8 mouse cellular contexts compared by ENCODE assay signal in the genomic region with DNA sequence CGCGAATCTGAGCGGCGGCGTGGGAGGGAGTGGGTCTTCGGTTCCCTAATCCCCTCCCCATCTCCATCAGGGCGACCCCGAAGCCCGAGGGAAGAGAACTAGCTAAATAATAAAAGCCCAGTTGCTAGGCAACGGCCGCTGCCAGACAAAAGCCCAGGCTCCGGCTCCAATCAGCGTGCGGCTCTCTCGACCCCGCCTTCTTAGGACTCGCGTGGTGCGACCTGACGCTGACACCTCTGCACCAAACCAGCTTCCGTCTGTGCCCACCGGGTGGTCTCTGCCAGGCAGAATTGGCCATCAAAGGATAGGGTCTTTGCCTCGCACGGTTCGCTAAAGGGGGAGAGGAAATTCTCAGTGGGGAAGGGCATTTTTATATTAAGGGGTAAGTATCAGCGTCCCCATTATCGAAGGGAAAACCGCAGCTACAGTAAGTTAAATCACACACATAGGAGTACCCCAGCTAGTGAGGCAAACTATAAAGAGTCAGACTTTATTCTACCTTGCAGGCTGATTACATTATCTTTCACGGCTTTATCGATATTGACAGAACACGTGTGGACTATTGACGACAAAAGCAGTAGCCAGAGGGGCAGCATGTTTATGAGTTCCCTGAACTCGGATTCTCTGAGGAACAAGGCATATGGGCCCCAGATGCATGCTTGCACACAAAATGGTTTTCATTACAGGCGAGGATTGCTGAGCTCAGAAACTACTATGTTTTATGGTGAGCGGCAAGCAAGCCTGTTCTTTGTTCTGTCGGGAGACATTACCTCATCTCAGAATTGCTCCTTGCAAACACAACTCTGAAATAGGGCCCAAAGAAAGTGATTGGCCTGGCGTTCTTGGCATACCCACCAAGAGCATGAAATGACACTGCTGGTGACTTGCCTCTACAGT. TPM values are rescaled to one million over a fixed set of nuclear protein-coding genes. Genes with fewer than 3 reads are reported as not detected.
DNase-seq lines count a peak whose midpoint lies in the region; ATAC-seq and TF ChIP-seq lines count a peak whose summit lies in the region.

A gene (plus strand): TSS at position 183 of the 897 bp plus-strand sequence.

- H3K36me3 ChIP-seq in embryonic facial prominence, embryonic 14.5 days (ENCODE audit: control insufficient read depth, insufficient read depth, low read length) = no peaks in the 10 kb centered on the region
- H3K36me3 ChIP-seq in heart, embryonic 10.5 days = no peaks in the 10 kb centered on the region
- no peaks in the 10 kb centered on the region for H3K36me3 ChIP-seq in kidney, embryonic 14.5 days (ENCODE audit: control insufficient read depth, insufficient read depth, low read length)
- no peaks in the 10 kb centered on the region for H3K36me3 ChIP-seq in limb, embryonic 14.5 days (ENCODE audit: control insufficient read depth, insufficient read depth, low read length)
- H3K36me3 ChIP-seq in midbrain, embryonic 16.5 days (ENCODE audit: control insufficient read depth, insufficient read depth, low read length) = no peaks in the 10 kb centered on the region

- no peaks in the 10 kb centered on the region for H3K27me3 ChIP-seq in embryonic facial prominence, embryonic 14.5 days (replicated peaks; ENCODE audit: control insufficient read depth, insufficient read depth, low read length)
- H3K27me3 ChIP-seq in heart, embryonic 10.5 days (ENCODE audit: insufficient read depth, poor library complexity, severe bottlenecking) = peaks cover 24% of the 10 kb centered on the region
- H3K27me3 ChIP-seq in kidney, embryonic 14.5 days (ENCODE audit: control insufficient read depth, insufficient read depth, low read length) = no peaks in the 10 kb centered on the region
- no peaks in the 10 kb centered on the region for H3K27me3 ChIP-seq in limb, embryonic 14.5 days (ENCODE audit: control insufficient read depth, insufficient read depth, low read length)
- H3K27me3 ChIP-seq in midbrain, embryonic 16.5 days (ENCODE audit: control insufficient read depth, insufficient read depth, low read depth, low read length) = no peaks in the 10 kb centered on the region

- no peaks in the 10 kb centered on the region for H3K9me3 ChIP-seq in embryonic facial prominence, embryonic 14.5 days (ENCODE audit: control insufficient read depth, low read length)
- H3K9me3 ChIP-seq in heart, embryonic 10.5 days = no peaks in the 10 kb centered on the region
- no peaks in the 10 kb centered on the region for H3K9me3 ChIP-seq in kidney, embryonic 14.5 days (ENCODE audit: control insufficient read depth, low read length)
- no peaks in the 10 kb centered on the region for H3K9me3 ChIP-seq in limb, embryonic 14.5 days (ENCODE audit: control insufficient read depth, low read length)
- no peaks in the 10 kb centered on the region for H3K9me3 ChIP-seq in midbrain, embryonic 16.5 days (replicated peaks; ENCODE audit: control insufficient read depth, low read length, poor library complexity, severe bottlenecking)

- DNase-seq in B cell, adult 2 months = peak; percentile 87
- peak; percentile 99 for DNase-seq in embryonic facial prominence, embryonic 14.5 days (ENCODE audit: low spot score)
- DNase-seq in heart, embryonic 10.5 days (ENCODE audit: low spot score) = peak; percentile 95
- peak; percentile 99 for DNase-seq in limb, embryonic 14.5 days (ENCODE audit: low spot score)
- DNase-seq in spleen, postnatal 10 days (ENCODE audit: low spot score in 2 of 2) = peak; percentile 58 to 87

- ATAC-seq in embryonic facial prominence, embryonic 14.5 days (ENCODE audit: low read depth) = peak; percentile 85
- ATAC-seq in kidney, embryonic 14.5 days (ENCODE audit: low FRiP score, low TSS enrichment) = peak; percentile 76
- ATAC-seq in limb, embryonic 14.5 days (ENCODE audit: low FRiP score, low read depth) = peak; percentile 86
- peak; percentile 90 for ATAC-seq in midbrain, embryonic 16.5 days

- TF ChIP-seq CTCF in bone marrow, adult 2 months (IDR thresholded peaks at IDR 0.05; ENCODE audit: control insufficient read depth, insufficient read depth, low read length) = no peak

- H3K27ac ChIP-seq in bone marrow, adult 2 months (ENCODE audit: control insufficient read depth, insufficient read depth, low read depth, low read length, poor library complexity) = peak within 1 kb of the TSS; percentile 93
- H3K27ac ChIP-seq in embryonic facial prominence, embryonic 14.5 days (replicated peaks; ENCODE audit: low read depth, low read length) = peak within 1 kb of the TSS; percentile 96
- peak within 1 kb of the TSS; percentile 98 for H3K27ac ChIP-seq in heart, embryonic 10.5 days
- peak within 1 kb of the TSS; percentile 96 for H3K27ac ChIP-seq in kidney, embryonic 14.5 days (ENCODE audit: low read depth, low read length)
- H3K27ac ChIP-seq in limb, embryonic 14.5 days (replicated peaks; ENCODE audit: low read depth, low read length) = peak within 1 kb of the TSS; percentile 97
- H3K27ac ChIP-seq in midbrain, embryonic 16.5 days (ENCODE audit: low read length) = peak within 1 kb of the TSS; percentile 98

- H3K4me2 ChIP-seq in embryonic facial prominence, embryonic 14.5 days (ENCODE audit: low read depth, low read length) = peak within 1 kb of the TSS; percentile 63
- peak within 1 kb of the TSS; percentile 72 for H3K4me2 ChIP-seq in kidney, embryonic 14.5 days (replicated peaks; ENCODE audit: low read depth, low read length)
- peak within 1 kb of the TSS; percentile 70 for H3K4me2 ChIP-seq in limb, embryonic 14.5 days (replicated peaks; ENCODE audit: low read depth, low read length, severe bottlenecking)
- H3K4me2 ChIP-seq in midbrain, embryonic 16.5 days (ENCODE audit: low read length) = peak within 1 kb of the TSS; percentile 85

- 15% methylated on average over 37 of the region's 37 CpGs for WGBS in bone marrow, adult 2 months
- 3% methylated on average over 31 of the region's 37 CpGs for WGBS in embryonic facial prominence, embryonic 14.5 days
- WGBS in heart, embryonic 10.5 days = 10% methylated on average over 37 of the region's 37 CpGs
- 8% methylated on average over 37 of the region's 37 CpGs for WGBS in kidney, embryonic 14.5 days
- WGBS in limb, embryonic 14.5 days = 3% methylated on average over 36 of the region's 37 CpGs
- 2% methylated on average over 37 of the region's 37 CpGs for WGBS in midbrain, embryonic 16.5 days

- peak within 1 kb of the TSS; percentile 81 for H3K4me3 ChIP-seq in bone marrow, adult 2 months (replicated peaks; ENCODE audit: control insufficient read depth, low read depth, low read length)
- peak within 1 kb of the TSS; percentile 81 for H3K4me3 ChIP-seq in embryonic facial prominence, embryonic 14.5 days (ENCODE audit: low read depth, low read length)
- peak within 1 kb of the TSS; percentile 88 for H3K4me3 ChIP-seq in heart, embryonic 10.5 days
- peak within 1 kb of the TSS; percentile 87 for H3K4me3 ChIP-seq in kidney, embryonic 14.5 days (ENCODE audit: low read length)
- peak within 1 kb of the TSS; percentile 61 for H3K4me3 ChIP-seq in limb, embryonic 14.5 days (replicated peaks; ENCODE audit: low read length)
- peak within 1 kb of the TSS; percentile 80 for H3K4me3 ChIP-seq in midbrain, embryonic 16.5 days (ENCODE audit: low read depth, low read length)

- H3K4me1 ChIP-seq in bone marrow, adult 2 months (ENCODE audit: control insufficient read depth, insufficient read depth, low read length) = no peaks in the 10 kb centered on the region; the same call in 1 of the 2 replicates
- 0 out of 2 replicates have a peak, but pooled peaks cover 5% of the 10 kb centered on the region for H3K4me1 ChIP-seq in embryonic facial prominence, embryonic 14.5 days (ENCODE audit: control insufficient read depth, insufficient read depth, low read length)
- peaks cover 19% of the 10 kb centered on the region for H3K4me1 ChIP-seq in heart, embryonic 10.5 days
- 0 out of 2 replicates have a peak, but pooled peaks cover 4% of the 10 kb centered on the region for H3K4me1 ChIP-seq in kidney, embryonic 14.5 days (ENCODE audit: control insufficient read depth, insufficient read depth, low read length)
- peaks cover 23% of the 10 kb centered on the region for H3K4me1 ChIP-seq in limb, embryonic 14.5 days (ENCODE audit: control insufficient read depth, insufficient read depth, low read length)
- H3K4me1 ChIP-seq in midbrain, embryonic 16.5 days (ENCODE audit: control insufficient read depth, insufficient read depth, low read length) = peaks cover 33% of the 10 kb centered on the region

- peak within 1 kb of the TSS; percentile 87 for H3K9ac ChIP-seq in embryonic facial prominence, embryonic 14.5 days (ENCODE audit: low read depth, low read length)
- peak within 1 kb of the TSS; percentile 88 for H3K9ac ChIP-seq in kidney, embryonic 14.5 days (ENCODE audit: low read depth, low read length)
- H3K9ac ChIP-seq in limb, embryonic 14.5 days (ENCODE audit: low read depth, low read length, severe bottlenecking) = peak within 1 kb of the TSS; percentile 92
- peak within 1 kb of the TSS; percentile 98 for H3K9ac ChIP-seq in midbrain, embryonic 16.5 days (ENCODE audit: low read depth, low read length)

- no peak for TF ChIP-seq POLR2A in bone marrow, adult 2 months (IDR thresholded peaks at IDR 0.05; ENCODE audit: borderline replicate concordance, control insufficient read depth, low read depth, low read length)
- no peak for TF ChIP-seq POLR2A in limb, embryonic 14.5 days (IDR thresholded peaks at IDR 0.05; ENCODE audit: borderline replicate concordance, extremely low read depth, insufficient read depth, insufficient read length)

RNA-seq across cellular contexts. Expression of the gene that starts here (rescaled TPM):
- polyA plus RNA-seq in bone marrow, adult 2 months (2011; ENCODE audit: insufficient read depth, insufficient read length, low replicate concordance, missing spikeins) = 1.1 and 2.2 TPM in 2 replicates
- 10.0 and 11.3 TPM in 2 replicates for polyA plus RNA-seq in embryonic facial prominence, embryonic 14.5 days (2014; fragmentation: Nextera tagmentation; extraction: Ambion mirVana)
- polyA plus RNA-seq in heart, embryonic 10.5 days (2016; fragmentation: Nextera tagmentation; extraction: Ambion mirVana) = 7.8 and 17.0 TPM in 2 replicates
- 9.6 and 13.7 TPM in 2 replicates for polyA plus RNA-seq in kidney, embryonic 14.5 days (2014; fragmentation: Nextera tagmentation; extraction: Ambion mirVana)
- polyA plus RNA-seq in limb, embryonic 14.5 days (2012; rRNA removed) = 7.8 and 13.2 TPM in 2 replicates
- polyA plus RNA-seq in limb, embryonic 14.5 days (2014; fragmentation: Nextera tagmentation; extraction: Ambion mirVana) = 7.9 TPM in 2 replicates
- 7.5 and 7.6 TPM in 2 replicates for polyA plus RNA-seq in midbrain, embryonic 16.5 days (2015; fragmentation: Nextera tagmentation; extraction: Ambion mirVana)

Comparison
In these comparisons a context has a peak if more than half of its experiments do, and no peak if none do; other contexts are left out.
1. Peak in every context shown above with its lines: DNase-seq, ATAC-seq, H3K4me3 ChIP-seq and H3K27ac ChIP-seq.